Mouse (Mus musculus) frontal cortex, postnatal 25 days (tissue): ENCODE data around the gene Usp12.

Source experiments
- DNase-seq, 2 experiments: peaks; one replicate each; pipeline ENCODE4 v3.0.0; 2022; ENCODE audit warnings: low spot score in 2 of 2

The Usp12 gene

DNA sequence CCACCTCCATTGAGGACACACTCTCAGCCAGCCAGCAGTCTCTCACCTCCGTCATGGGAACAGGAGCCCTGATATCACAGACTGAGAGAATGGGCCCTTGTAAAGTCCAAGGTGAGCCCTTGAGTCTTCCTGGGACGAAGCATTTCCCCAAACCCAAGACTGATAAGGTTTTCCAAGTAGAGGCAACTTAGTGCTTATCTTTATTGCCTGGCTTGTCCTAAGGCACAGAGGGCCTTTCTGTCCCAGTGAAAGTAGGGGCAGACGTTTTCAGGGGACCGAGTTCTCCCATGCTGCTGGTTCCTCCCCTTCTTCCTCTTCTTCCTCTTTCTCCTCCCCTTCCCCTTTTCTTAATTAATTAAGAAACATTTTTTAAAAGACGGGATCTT lies 101.8 kb downstream of the Usp12 start:
- no peak for DNase-seq

DNA sequence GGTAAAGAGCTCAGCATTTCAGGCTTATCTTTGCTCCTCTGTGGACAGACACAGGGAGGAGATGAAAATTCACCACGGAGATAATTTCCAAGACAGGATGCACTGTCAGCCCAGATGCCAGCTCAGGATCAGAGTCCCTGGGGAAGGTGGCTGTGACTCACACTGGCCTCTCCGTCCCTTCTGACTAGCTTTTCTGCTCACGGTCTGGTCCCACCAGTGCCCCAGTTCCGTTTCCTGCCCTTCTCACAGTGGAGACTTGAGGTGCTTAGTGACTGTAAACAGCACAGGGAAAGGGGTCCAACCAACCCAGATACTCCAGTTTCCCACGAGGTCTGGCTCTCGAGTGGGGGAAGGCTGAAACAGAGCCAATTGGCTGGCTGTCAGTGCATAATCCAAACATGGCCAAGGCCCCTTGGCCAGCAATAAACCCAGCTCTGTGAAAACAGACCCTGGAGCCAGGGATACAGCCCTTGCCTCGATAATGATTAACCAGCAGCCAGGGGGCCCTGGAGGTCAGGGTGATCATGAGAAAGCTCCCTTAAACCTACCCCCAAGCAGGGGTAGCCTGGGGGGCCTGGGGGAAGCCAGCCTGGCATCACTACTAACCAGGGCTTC lies 102.3 kb downstream of the Usp12 start:
- no peak for DNase-seq

DNA sequence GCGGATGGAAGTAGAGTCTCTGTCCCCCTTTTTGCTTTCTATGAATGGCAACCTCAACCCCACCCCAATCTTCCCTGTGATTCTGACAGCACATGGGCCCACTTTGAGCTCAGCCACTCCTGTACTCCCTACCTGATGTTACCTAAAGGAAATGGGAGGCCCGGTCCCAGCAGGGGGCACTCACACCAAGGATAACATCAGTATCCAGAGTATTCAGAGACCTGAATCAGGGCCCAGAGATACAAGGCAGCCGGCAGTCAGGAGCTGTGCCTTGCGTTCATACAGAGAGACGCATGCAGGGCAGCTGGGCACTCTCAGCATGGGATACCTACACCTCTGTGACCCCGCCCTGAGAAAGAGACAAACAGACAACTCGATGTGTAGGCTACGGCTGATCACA lies 103.1 kb downstream of the Usp12 start:
- DNase-seq = no peak

DNA sequence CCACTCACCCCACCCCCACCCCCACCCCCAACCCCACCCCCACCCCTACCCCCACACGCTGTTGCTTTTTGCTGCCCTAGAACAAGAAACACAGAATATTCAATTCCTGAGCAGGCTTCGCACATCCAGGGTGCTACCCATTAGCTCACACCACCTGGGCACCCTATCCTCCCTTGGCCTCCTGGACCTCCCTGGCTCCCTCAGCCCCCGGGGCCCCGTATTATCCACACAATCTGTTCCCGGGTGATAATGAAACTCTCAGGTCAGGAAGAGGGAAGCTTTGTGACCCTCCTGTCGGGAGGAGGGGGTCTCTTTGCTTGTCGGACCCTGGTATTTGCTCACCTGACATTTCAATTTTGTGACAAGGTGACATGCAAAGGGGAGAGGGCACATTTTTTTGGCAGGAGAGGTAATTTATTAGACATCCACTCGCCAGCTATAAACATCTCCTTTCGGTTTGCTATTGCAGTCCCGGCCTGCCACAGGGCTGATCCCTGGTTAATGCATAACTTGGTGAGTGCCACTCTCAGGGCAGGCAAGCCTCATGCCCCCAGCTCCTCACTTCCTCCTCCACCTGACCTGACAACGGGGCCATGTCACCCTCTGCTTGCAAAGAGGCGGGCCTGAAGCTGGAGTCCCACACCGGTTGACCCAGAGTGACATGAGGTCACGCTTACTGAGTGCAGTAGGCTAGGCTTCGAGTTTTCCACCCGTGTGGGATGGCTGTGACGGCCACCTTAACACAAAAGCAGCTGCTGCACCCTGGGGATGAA lies 107.1 kb downstream of the Usp12 start:
- no peak for DNase-seq

DNA sequence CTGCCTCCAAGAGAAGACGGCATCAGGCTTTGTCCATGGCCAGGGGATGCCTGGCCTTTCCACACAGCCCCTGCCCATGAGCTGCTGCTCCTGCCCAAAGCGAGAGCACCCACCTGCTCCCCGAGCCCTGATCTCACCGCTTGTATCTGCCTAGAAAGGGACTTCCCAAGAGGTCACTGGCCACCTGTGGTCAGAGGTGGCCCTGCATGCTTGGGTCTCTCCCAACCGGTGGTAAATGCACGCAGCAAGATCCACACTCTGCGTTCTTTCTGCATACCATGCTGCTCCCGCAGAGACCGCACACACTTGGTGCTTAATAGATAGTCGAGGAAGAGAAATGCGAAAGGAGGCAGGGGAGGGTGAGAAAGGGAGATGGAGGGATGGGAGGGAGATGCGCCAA lies 107.9 kb downstream of the Usp12 start:
- no peak for DNase-seq
